28 mouse cellular contexts compared by ENCODE assay signal in the genomic region with DNA sequence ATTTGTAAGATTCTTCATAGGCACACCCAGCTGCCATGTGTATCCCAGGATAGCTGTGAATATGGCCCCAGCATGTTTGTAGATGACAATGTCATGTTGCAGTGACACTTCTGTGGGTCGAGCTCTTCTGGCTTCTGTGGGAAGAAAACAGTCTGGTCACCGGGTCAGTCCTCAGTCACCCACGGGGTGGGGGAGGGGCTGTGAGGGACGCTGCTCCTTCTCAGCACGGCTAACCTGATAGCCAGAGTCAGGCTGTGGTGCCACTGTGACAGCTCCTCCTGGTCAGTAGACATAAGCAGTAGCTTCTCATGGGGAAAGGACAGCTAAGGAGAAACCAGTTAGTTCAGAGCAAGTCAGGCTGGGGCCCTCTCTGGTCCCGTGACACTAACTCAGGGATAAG. TPM values are rescaled to one million over a fixed set of nuclear protein-coding genes. Genes with fewer than 3 reads are reported as not detected.
DNase-seq lines count a peak whose midpoint lies in the region; ATAC-seq and TF ChIP-seq lines count a peak whose summit lies in the region.
"Had no signal": no experiment of that assay in that cellular context is flagged by ENCODE, and none has a peak within 500 bp of the region (broad histone marks: within the 10 kb centered on the region; RNA-seq: fewer than 3 reads in every experiment).

No protein-coding gene starts in this region.

- H3K9me3 ChIP-seq in heart, postnatal 0 days (replicated peaks; ENCODE audit: control insufficient read depth, low read length) = no peaks in the 10 kb centered on the region
- H3K9me3 ChIP-seq in midbrain, embryonic 11.5 days (ENCODE audit: control insufficient read depth, low read length) = no peaks in the 10 kb centered on the region
- H3K9me3 ChIP-seq in midbrain, embryonic 14.5 days (ENCODE audit: control insufficient read depth, low read length) = no peaks in the 10 kb centered on the region
- no peaks in the 10 kb centered on the region for H3K9me3 ChIP-seq in stomach, embryonic 16.5 days (replicated peaks; ENCODE audit: control insufficient read depth, low read length)
- no peaks in the 10 kb centered on the region for H3K9me3 ChIP-seq in forebrain, postnatal 0 days (ENCODE audit: low read length)
- H3K9me3 ChIP-seq: embryonic facial prominence, embryonic 12.5 days; embryonic facial prominence, embryonic 15.5 days; heart, embryonic 12.5 days; hindbrain, embryonic 10.5 days; hindbrain, embryonic 13.5 days had no signal

- no peak for TF ChIP-seq EP300 in heart, postnatal 0 days (IDR thresholded peaks at IDR 0.05; ENCODE audit: low read depth)

- H3K4me2 ChIP-seq in heart, postnatal 0 days (ENCODE audit: low read depth, low read length) = no peak overlapping the region
- 0 out of 2 replicates have a peak overlapping the region, but pooled peaks have one; percentile 16 for H3K4me2 ChIP-seq in midbrain, embryonic 11.5 days
- no peak overlapping the region for H3K4me2 ChIP-seq in midbrain, embryonic 14.5 days (ENCODE audit: low read length)
- no peak overlapping the region for H3K4me2 ChIP-seq in stomach, embryonic 16.5 days (ENCODE audit: low read depth, low read length)
- H3K4me2 ChIP-seq in forebrain, postnatal 0 days (ENCODE audit: low read depth) = no peak overlapping the region
- H3K4me2 ChIP-seq: embryonic facial prominence, embryonic 12.5 days; hindbrain, embryonic 13.5 days had no signal

- H3K4me1 ChIP-seq in heart, postnatal 0 days (ENCODE audit: control insufficient read depth, insufficient read depth) = peaks cover 32% of the 10 kb centered on the region
- peaks cover 30% of the 10 kb centered on the region for H3K4me1 ChIP-seq in midbrain, embryonic 11.5 days (ENCODE audit: control insufficient read depth, insufficient read depth, low read length)
- peaks cover 17% of the 10 kb centered on the region for H3K4me1 ChIP-seq in midbrain, embryonic 14.5 days (ENCODE audit: control insufficient read depth, insufficient read depth, low read length)
- H3K4me1 ChIP-seq in stomach, embryonic 16.5 days (ENCODE audit: control insufficient read depth, insufficient read depth, low read length) = peaks cover 20% of the 10 kb centered on the region
- no peaks in the 10 kb centered on the region for H3K4me1 ChIP-seq in forebrain, postnatal 0 days (ENCODE audit: insufficient read depth)

- intact Hi-C loops in heart, postnatal 14 days (cut with DNase I) = loop anchor here (5.0 kb wide), 1 partner anchor 36 kb away; no protein-coding TSS in a partner anchor

- peak; percentile 5 for DNase-seq in heart, postnatal 0 days (ENCODE audit: low spot score)
- DNase-seq in heart, postnatal 14 days = no peak
- DNase-seq in midbrain, embryonic 11.5 days (ENCODE audit: low spot score, missing footprints) = peak; percentile 83
- no peak for DNase-seq in midbrain, embryonic 14.5 days
- no peak for DNase-seq in forebrain, postnatal 0 days
- DNase-seq: adrenal gland, adult 2 months; adrenal gland, postnatal 14 days; cerebellum, adult 11 months; cerebellum, adult 2 months; cerebellum, adult 9-11 months; cerebellum, postnatal 25 days; heart, postnatal 36 days had no signal

- H3K36me3 ChIP-seq in heart, postnatal 0 days (replicated peaks; ENCODE audit: control insufficient read depth, insufficient read depth, low read length) = peaks cover 15% of the 10 kb centered on the region
- no peaks in the 10 kb centered on the region for H3K36me3 ChIP-seq in midbrain, embryonic 11.5 days (ENCODE audit: control insufficient read depth, insufficient read depth, low read length)
- no peaks in the 10 kb centered on the region for H3K36me3 ChIP-seq in midbrain, embryonic 14.5 days (ENCODE audit: control insufficient read depth, insufficient read depth, low read length)
- 0 out of 2 replicates have a peak, but pooled peaks cover 4% of the 10 kb centered on the region for H3K36me3 ChIP-seq in stomach, embryonic 16.5 days (ENCODE audit: control insufficient read depth, insufficient read depth, low read length)
- peaks cover 7% of the 10 kb centered on the region; the same call in 1 of the 2 replicates for H3K36me3 ChIP-seq in forebrain, postnatal 0 days (ENCODE audit: insufficient read depth)

- H3K4me3 ChIP-seq in heart, postnatal 0 days (ENCODE audit: low read depth, low read length) = no peak overlapping the region
- H3K4me3 ChIP-seq in midbrain, embryonic 11.5 days (ENCODE audit: low read depth, low read length) = no peak overlapping the region
- no peak overlapping the region for H3K4me3 ChIP-seq in midbrain, embryonic 14.5 days (replicated peaks; ENCODE audit: low read depth, low read length)
- no peak overlapping the region for H3K4me3 ChIP-seq in stomach, embryonic 16.5 days (replicated peaks; ENCODE audit: low read length)
- H3K4me3 ChIP-seq in forebrain, postnatal 0 days (ENCODE audit: low read depth, low read length) = no peak overlapping the region
- H3K4me3 ChIP-seq: embryonic facial prominence, embryonic 12.5 days; embryonic facial prominence, embryonic 15.5 days; heart, embryonic 12.5 days; hindbrain, embryonic 10.5 days; hindbrain, embryonic 13.5 days had no signal

- TF ChIP-seq CTCF in heart, postnatal 0 days (IDR thresholded peaks at IDR 0.05; ENCODE audit: low read depth) = no peak
- TF ChIP-seq CTCF in forebrain, postnatal 0 days (IDR thresholded peaks at IDR 0.05; ENCODE audit: low read depth) = no peak

- H3K9ac ChIP-seq in heart, postnatal 0 days (replicated peaks; ENCODE audit: low read depth, low read length) = no peak overlapping the region
- H3K9ac ChIP-seq in midbrain, embryonic 11.5 days (ENCODE audit: low read length) = no peak overlapping the region
- no peak overlapping the region for H3K9ac ChIP-seq in midbrain, embryonic 14.5 days (replicated peaks; ENCODE audit: low read length)
- no peak overlapping the region for H3K9ac ChIP-seq in stomach, embryonic 16.5 days (ENCODE audit: low read length)
- H3K9ac ChIP-seq in forebrain, postnatal 0 days = no peak overlapping the region
- H3K9ac ChIP-seq: embryonic facial prominence, embryonic 12.5 days; embryonic facial prominence, embryonic 15.5 days; heart, embryonic 12.5 days; hindbrain, embryonic 13.5 days had no signal

- no peak for ATAC-seq in heart, postnatal 0 days (ENCODE audit: insufficient read depth, low read depth)
- ATAC-seq in midbrain, embryonic 11.5 days (ENCODE audit: low FRiP score) = no peak
- ATAC-seq in midbrain, embryonic 14.5 days (ENCODE audit: low FRiP score, low TSS enrichment) = no peak
- ATAC-seq in stomach, embryonic 16.5 days (ENCODE audit: insufficient read depth, low FRiP score) = no peak
- no peak for ATAC-seq in forebrain, postnatal 0 days
- ATAC-seq: CD4-positive, CD25-positive, alpha-beta regulatory T cell, adult 4 months; forebrain, embryonic 14.5 days; hindbrain, embryonic 16.5 days had no signal

- H3K27me3 ChIP-seq in heart, postnatal 0 days (ENCODE audit: control insufficient read depth, insufficient read depth, low read length) = no peaks in the 10 kb centered on the region
- no peaks in the 10 kb centered on the region for H3K27me3 ChIP-seq in midbrain, embryonic 11.5 days (ENCODE audit: control insufficient read depth, insufficient read depth, low read length)
- H3K27me3 ChIP-seq in midbrain, embryonic 14.5 days (ENCODE audit: control insufficient read depth, insufficient read depth, low read length) = no peaks in the 10 kb centered on the region
- no peaks in the 10 kb centered on the region for H3K27me3 ChIP-seq in stomach, embryonic 16.5 days (ENCODE audit: control insufficient read depth, insufficient read depth, low read length)
- no peaks in the 10 kb centered on the region for H3K27me3 ChIP-seq in forebrain, postnatal 0 days (ENCODE audit: insufficient read depth, low read length)
- H3K27me3 ChIP-seq: embryonic facial prominence, embryonic 12.5 days; embryonic facial prominence, embryonic 15.5 days; heart, embryonic 12.5 days had no signal

- H3K27ac ChIP-seq in heart, postnatal 0 days (ENCODE audit: low read depth) = no peak overlapping the region
- no peak overlapping the region for H3K27ac ChIP-seq in midbrain, embryonic 11.5 days (ENCODE audit: low read depth, low read length)
- no peak overlapping the region for H3K27ac ChIP-seq in midbrain, embryonic 14.5 days (replicated peaks; ENCODE audit: low read depth, low read length)
- peak overlapping the region; percentile 64; the same call in 1 of the 2 replicates for H3K27ac ChIP-seq in stomach, embryonic 16.5 days (ENCODE audit: low read length)
- no peak overlapping the region for H3K27ac ChIP-seq in forebrain, postnatal 0 days (ENCODE audit: low read depth, low read length)
- H3K27ac ChIP-seq: embryonic facial prominence, embryonic 12.5 days; embryonic facial prominence, embryonic 15.5 days; hindbrain, embryonic 13.5 days had no signal

- WGBS in heart, postnatal 0 days = 41% methylated on average over 6 of the region's 6 CpGs
- WGBS in midbrain, embryonic 11.5 days = 46% methylated on average over 6 of the region's 6 CpGs
- 35% methylated on average over 6 of the region's 6 CpGs for WGBS in midbrain, embryonic 14.5 days
- 68% methylated on average over 6 of the region's 6 CpGs for WGBS in stomach, embryonic 16.5 days
- 42% methylated on average over 6 of the region's 6 CpGs for WGBS in forebrain, postnatal 0 days

RNA-seq across cellular contexts. Expression of a gene that starts 2.9 kb away (rescaled TPM):
- 18.7 and 27.0 TPM in 2 replicates for total RNA-seq in heart, postnatal 0 days (2014; rRNA removed; ENCODE audit: low replicate concordance)
- polyA plus RNA-seq in heart, postnatal 0 days (2015; fragmentation: Nextera tagmentation; extraction: Ambion mirVana) = 7.3 and 8.8 TPM in 2 replicates
- total RNA-seq in heart, postnatal 14 days (2021) = 1 to 10 TPM; 1.6 to 2.8 TPM
- 32.4 and 40.2 TPM in 2 replicates for polyA plus RNA-seq in midbrain, embryonic 11.5 days (2014; fragmentation: Nextera tagmentation; extraction: Ambion mirVana)
- polyA plus RNA-seq in midbrain, embryonic 14.5 days (2014; fragmentation: Nextera tagmentation; extraction: Ambion mirVana) = 5.0 and 6.0 TPM in 2 replicates
- 45.0 and 46.1 TPM in 2 replicates for polyA plus RNA-seq in stomach, embryonic 16.5 days (2015; fragmentation: Nextera tagmentation; extraction: Ambion mirVana)
- 2.9 and 4.5 TPM in 2 replicates for total RNA-seq in forebrain, postnatal 0 days (2014; rRNA removed)
- 3.6 and 3.9 TPM in 2 replicates for polyA plus RNA-seq in forebrain, postnatal 0 days (2015; fragmentation: Nextera tagmentation; extraction: Ambion mirVana)
- total RNA-seq: gastrocnemius, adult 8-10 months; heart, adult 8-10 months had no signal

RNA-seq across cellular contexts. Expression of a gene that starts 3.9 kb away (rescaled TPM):
- total RNA-seq in heart, postnatal 0 days (2014; rRNA removed; ENCODE audit: low replicate concordance) = 26.6 and 44.0 TPM in 2 replicates
- polyA plus RNA-seq in heart, postnatal 0 days (2015; fragmentation: Nextera tagmentation; extraction: Ambion mirVana) = 81.7 and 82.4 TPM in 2 replicates
- total RNA-seq in heart, postnatal 14 days (2021) = 10 to 100 TPM; 25.9 to 27.1 TPM
- 45.8 and 48.8 TPM in 2 replicates for polyA plus RNA-seq in midbrain, embryonic 11.5 days (2014; fragmentation: Nextera tagmentation; extraction: Ambion mirVana)
- polyA plus RNA-seq in midbrain, embryonic 14.5 days (2014; fragmentation: Nextera tagmentation; extraction: Ambion mirVana) = 68.1 and 80.6 TPM in 2 replicates
- polyA plus RNA-seq in stomach, embryonic 16.5 days (2015; fragmentation: Nextera tagmentation; extraction: Ambion mirVana) = 106 and 113 TPM in 2 replicates
- 57.3 and 86.2 TPM in 2 replicates for total RNA-seq in forebrain, postnatal 0 days (2014; rRNA removed)
- polyA plus RNA-seq in forebrain, postnatal 0 days (2015; fragmentation: Nextera tagmentation; extraction: Ambion mirVana) = 92.2 and 103 TPM in 2 replicates

RNA-seq across cellular contexts. Expression of a gene that starts 10.2 kb away (rescaled TPM):
- total RNA-seq in heart, postnatal 0 days (2014; rRNA removed; ENCODE audit: low replicate concordance) = 4.6 TPM in 1 of 2 replicates, not detected in the other
- polyA plus RNA-seq in heart, postnatal 0 days (2015; fragmentation: Nextera tagmentation; extraction: Ambion mirVana) = 0.80 and 1.1 TPM in 2 replicates
- under 1 TPM; 0.17 TPM for total RNA-seq in heart, postnatal 14 days (2021)
- 0.07 TPM in 1 of 2 replicates, not detected in the other for polyA plus RNA-seq in midbrain, embryonic 11.5 days (2014; fragmentation: Nextera tagmentation; extraction: Ambion mirVana)
- 0.30 TPM in 1 of 2 replicates, not detected in the other for polyA plus RNA-seq in midbrain, embryonic 14.5 days (2014; fragmentation: Nextera tagmentation; extraction: Ambion mirVana)
- polyA plus RNA-seq in stomach, embryonic 16.5 days (2015; fragmentation: Nextera tagmentation; extraction: Ambion mirVana) = 22.3 and 22.9 TPM in 2 replicates
- total RNA-seq in forebrain, postnatal 0 days (2014; rRNA removed) = 0.14 and 0.31 TPM in 2 replicates
- 0.65 and 0.70 TPM in 2 replicates for polyA plus RNA-seq in forebrain, postnatal 0 days (2015; fragmentation: Nextera tagmentation; extraction: Ambion mirVana)
- polyA plus RNA-seq: forebrain, embryonic 14.5 days had no signal

RNA-seq across cellular contexts. Expression of a gene that starts 13.1 kb away (rescaled TPM):
- total RNA-seq in heart, postnatal 0 days (2014; rRNA removed; ENCODE audit: low replicate concordance) = 2.8 TPM in 1 of 2 replicates, not detected in the other
- not detected in 2 replicates for polyA plus RNA-seq in heart, postnatal 0 days (2015; fragmentation: Nextera tagmentation; extraction: Ambion mirVana)
- 1 to 10 TPM in 1 of 2 experiments, not detected in 1; 1.4 TPM for total RNA-seq in heart, postnatal 14 days (2021)
- not detected in 2 replicates for polyA plus RNA-seq in midbrain, embryonic 11.5 days (2014; fragmentation: Nextera tagmentation; extraction: Ambion mirVana)
- not detected in 2 replicates for polyA plus RNA-seq in midbrain, embryonic 14.5 days (2014; fragmentation: Nextera tagmentation; extraction: Ambion mirVana)
- polyA plus RNA-seq in stomach, embryonic 16.5 days (2015; fragmentation: Nextera tagmentation; extraction: Ambion mirVana) = not detected in 2 replicates
- total RNA-seq in forebrain, postnatal 0 days (2014; rRNA removed) = not detected in 2 replicates
- not detected in 2 replicates for polyA plus RNA-seq in forebrain, postnatal 0 days (2015; fragmentation: Nextera tagmentation; extraction: Ambion mirVana)
- total RNA-seq: adrenal gland, adult 2 months; adrenal gland, postnatal 4 days; common myeloid progenitor, adult 5-6 weeks; gastrocnemius, adult 8-10 months; gastrocnemius, postnatal 25 days; heart, adult 8-10 months; heart, postnatal 36 days had no signal
- polyA plus RNA-seq: C2C12; cerebellum, adult 2 months; embryonic facial prominence, embryonic 12.5 days; embryonic facial prominence, embryonic 15.5 days; forebrain, embryonic 11.5 days; forebrain, embryonic 14.5 days; heart, embryonic 12.5 days; hindbrain, embryonic 10.5 days; hindbrain, embryonic 13.5 days; hindbrain, embryonic 16.5 days had no signal

RNA-seq across cellular contexts. Expression of a gene that starts 27.0 kb away (rescaled TPM):
- total RNA-seq in heart, postnatal 0 days (2014; rRNA removed; ENCODE audit: low replicate concordance) = 25.7 and 67.0 TPM in 2 replicates
- 109 TPM in 2 replicates for polyA plus RNA-seq in heart, postnatal 0 days (2015; fragmentation: Nextera tagmentation; extraction: Ambion mirVana)
- 10 to 100 TPM; 34.2 to 38.5 TPM for total RNA-seq in heart, postnatal 14 days (2021)
- polyA plus RNA-seq in midbrain, embryonic 11.5 days (2014; fragmentation: Nextera tagmentation; extraction: Ambion mirVana) = 44.0 and 51.8 TPM in 2 replicates
- 3.6 and 10.8 TPM in 2 replicates for polyA plus RNA-seq in midbrain, embryonic 14.5 days (2014; fragmentation: Nextera tagmentation; extraction: Ambion mirVana)
- 1,306 and 1,388 TPM in 2 replicates for polyA plus RNA-seq in stomach, embryonic 16.5 days (2015; fragmentation: Nextera tagmentation; extraction: Ambion mirVana)
- total RNA-seq in forebrain, postnatal 0 days (2014; rRNA removed) = 4.1 and 11.7 TPM in 2 replicates
- polyA plus RNA-seq in forebrain, postnatal 0 days (2015; fragmentation: Nextera tagmentation; extraction: Ambion mirVana) = 5.1 and 8.1 TPM in 2 replicates
- polyA plus RNA-seq: CD4-positive, CD25-positive, alpha-beta regulatory T cell, adult 4 months had no signal

Comparison
In these comparisons a context has a peak if more than half of its experiments do, and no peak if none do; other contexts are left out.
1. DNase-seq: peak in heart, postnatal 0 days (single experiment) and midbrain, embryonic 11.5 days (single experiment); none in heart, postnatal 14 days (0 of 2), midbrain, embryonic 14.5 days (single experiment) and forebrain, postnatal 0 days (single experiment).
2. RNA of a gene that starts 10.2 kb away (polyA plus RNA-seq): 22.3 to 22.9 TPM in stomach, embryonic 16.5 days; 0.80 to 1.1 TPM in heart, postnatal 0 days, 0.65 to 0.70 TPM in forebrain, postnatal 0 days, 0.07 TPM in midbrain, embryonic 11.5 days and 0.30 TPM in midbrain, embryonic 14.5 days; every median in the first group is over 10 times any median in the second.